Mouse (Mus musculus): ENCODE measurements around the gene Acadsb.
"Not testable (repeated sequence)": the region's sequence is repeated elsewhere in the genome, so short reads cannot be mapped to it uniquely, and the experiment has no call there.

Acadsb gene

GRCm38 (mm10) chr7:131410416-131411058 is at the start of gene Acadsb, which contains the start of gene Ikzf5:
Gene Acadsb (plus strand): TSS chr7:131410601.
Gene Ikzf5 (minus strand): TSS chr7:131410521.
- peak; percentile 97 for DNase-seq (ENCODE audit: extremely low read depth, insufficient read length, low spot score)

DNA sequence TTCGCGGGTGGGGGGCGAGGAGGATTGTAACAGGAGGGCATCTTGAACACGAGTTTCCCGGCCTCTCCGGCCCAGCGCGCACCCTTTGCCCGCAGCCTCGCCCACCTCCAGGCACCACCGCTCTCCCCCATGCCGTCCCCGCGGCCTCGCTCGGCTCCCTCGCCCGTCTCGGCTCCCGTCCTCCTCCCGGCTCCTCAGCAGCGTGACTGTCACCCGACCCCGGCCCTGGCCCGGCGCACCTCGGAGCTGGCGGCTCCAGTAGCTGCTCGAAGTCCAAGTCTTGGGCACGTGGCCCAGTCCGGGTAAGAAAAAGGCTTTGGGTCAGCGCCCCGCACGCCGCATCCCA is 48.2 kb upstream of the Acadsb start:
- no peak for DNase-seq (ENCODE audit: extremely low read depth, insufficient read length, low spot score)

DNA sequence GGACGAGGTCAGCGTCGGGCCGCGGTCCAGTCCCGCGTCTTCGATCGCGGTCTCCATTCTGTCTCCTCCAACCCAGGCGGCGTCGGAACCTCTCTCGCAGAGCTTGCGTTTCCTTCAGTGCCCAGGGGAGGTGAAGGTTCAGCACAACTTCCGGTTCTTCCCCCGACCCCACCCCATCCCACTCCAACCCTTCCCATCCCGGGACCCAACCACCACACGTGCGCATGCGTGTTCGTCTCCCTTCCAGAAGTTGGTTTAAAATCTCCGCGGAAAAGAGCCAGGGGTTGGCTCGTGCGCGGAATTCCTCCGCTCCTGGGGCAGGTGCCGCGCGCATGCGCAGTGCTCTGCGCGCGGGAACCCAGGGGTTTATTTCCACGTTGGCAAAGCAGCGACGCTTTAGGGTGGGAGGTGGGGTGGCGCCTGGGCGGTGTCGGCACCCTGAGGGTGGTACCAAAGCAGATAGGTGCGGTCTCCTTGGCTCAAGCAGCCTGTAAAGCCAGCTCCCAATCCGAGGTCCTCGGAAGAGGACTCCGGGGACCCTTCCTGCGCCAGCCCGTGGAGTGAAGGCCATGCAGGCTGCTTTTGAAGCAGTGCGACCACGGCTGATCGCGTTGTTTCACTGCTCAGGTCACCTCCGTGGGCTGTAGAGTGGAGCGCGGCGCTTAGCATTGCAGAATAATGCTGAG is 47.6 kb upstream of the Acadsb start, which contains the start of gene 2310057M21Rik:
Gene 2310057M21Rik, minus strand, starts transcription at position 145 of the 686 bp plus-strand sequence.
- peak; percentile 93 for DNase-seq (ENCODE audit: extremely low read depth, insufficient read length, low spot score)

GRCm38 (mm10) chr7:131364131-131364530 is 46.3 kb upstream of the Acadsb start:
- DNase-seq (ENCODE audit: extremely low read depth, insufficient read length, low spot score), result no peak

DNA sequence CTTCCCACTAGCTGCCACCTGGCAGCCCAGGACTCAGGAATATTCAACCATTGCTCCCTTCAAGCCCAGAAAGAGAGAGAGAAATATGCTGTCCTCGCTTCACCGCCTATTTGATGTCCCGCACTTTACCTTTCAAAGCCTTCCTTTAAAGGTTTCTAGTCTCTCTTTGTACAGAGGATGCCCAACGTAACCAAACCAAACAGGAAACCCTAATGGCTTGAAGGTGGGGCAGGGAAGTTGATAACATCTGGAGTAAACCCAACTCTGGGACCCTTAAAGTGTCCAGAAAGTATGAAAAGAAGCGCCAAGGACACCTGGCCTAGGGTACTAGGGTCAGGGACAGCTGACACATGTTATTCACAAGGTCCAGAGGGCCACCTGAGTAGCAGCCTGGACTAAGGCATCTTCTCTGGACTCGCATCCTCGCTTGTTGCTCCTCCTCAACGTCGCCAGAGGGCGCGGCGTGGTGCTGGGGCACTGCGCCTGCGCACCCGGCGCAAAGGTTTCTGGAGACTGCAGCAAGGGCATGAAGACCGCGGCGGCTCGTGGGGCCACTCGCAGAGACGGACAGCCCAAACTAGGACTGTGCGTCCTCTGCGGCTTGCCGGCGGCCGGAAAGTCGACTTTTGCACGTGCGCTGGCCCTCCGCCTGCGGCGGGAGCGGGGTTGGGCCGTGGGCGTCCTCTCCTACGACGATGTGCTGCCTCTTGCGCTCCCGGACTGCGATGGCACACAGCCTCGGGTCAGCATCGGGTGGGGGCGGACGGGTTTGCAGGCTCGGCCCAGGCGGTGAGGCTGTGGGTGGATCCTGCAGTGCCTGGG is 39.5 kb upstream of the Acadsb start, which contains the start of gene Pstk:
Gene Pstk, plus strand, starts transcription at position 494 of the 822 bp plus-strand sequence.
- peak; percentile 95 for DNase-seq (ENCODE audit: extremely low read depth, insufficient read length, low spot score)

DNA sequence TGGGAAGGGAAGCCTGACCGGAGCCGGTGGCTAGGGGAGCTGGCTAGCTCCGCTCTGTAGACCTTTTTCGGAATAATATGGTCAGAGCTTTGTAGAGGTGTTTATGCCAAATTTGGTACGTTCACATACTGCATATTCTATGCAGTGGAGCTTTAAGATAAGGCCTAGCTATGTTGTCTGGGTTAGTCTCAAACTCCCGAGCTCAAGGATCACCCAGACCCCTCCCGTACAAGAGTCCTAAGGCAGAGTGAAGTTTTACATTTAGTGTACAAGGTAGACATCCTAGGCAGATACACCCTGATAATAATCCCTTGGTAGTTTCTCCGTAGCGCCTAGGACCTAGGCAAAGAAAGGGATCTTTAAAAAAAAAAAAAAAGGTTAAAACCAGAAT is 38.9 kb upstream of the Acadsb start:
- no peak for DNase-seq (ENCODE audit: extremely low read depth, insufficient read length, low spot score)

DNA sequence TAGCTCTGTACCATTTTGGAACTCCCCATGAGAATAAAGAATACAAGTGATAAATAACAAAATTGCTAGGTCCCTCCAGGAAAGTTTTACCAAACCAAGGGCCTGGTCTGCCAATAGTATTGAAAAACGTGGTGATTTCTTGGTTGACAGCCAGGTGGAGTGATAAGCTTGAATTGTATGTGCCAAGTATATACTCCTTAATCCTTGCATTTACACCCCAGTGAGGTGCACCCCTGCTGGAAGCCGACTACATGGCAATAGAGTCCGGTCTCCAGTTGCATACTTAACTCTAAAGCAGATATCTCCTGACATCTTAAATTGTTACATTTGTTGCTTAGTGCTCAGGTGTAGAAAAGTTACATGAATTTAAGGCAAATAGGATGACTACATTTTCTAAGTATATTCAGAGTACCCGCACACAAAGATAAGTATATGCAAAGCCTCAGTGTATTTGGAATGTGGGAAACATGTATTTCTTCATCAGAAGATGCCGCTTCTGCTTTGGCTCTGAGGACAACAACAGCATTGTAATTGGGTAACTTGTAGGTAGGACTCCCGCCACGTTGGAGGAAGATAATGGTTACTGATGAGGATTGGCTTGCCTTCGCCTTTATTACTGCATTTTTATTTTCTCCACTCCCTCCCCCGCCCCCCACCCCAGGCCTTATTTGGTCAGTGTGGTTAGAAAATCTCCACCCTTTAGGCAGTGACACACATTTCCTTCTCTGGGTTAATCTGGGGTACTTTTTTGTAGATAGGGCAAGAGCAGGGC is 38.3 kb upstream of the Acadsb start:
- DNase-seq (ENCODE audit: extremely low read depth, insufficient read length, low spot score), result no peak

DNA sequence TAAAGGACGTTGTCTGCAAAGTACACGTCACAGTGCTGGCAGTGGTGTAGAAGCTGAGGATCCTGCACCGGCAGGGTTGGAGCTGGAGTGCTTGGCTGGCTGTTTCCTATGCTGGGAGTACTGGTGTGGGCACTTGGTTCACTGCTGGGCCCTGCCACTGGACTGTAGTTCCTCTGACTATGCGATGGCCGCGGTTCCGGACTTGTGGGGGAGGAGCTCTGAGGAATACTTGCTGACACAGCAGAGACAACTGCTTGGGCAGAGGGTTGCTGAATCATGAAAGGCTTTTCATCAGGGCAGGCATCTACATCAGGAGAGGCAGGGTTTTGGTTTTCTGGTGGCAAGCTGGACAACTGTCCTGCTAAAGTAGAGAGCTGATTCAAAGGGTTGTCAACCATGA is 18.6 kb upstream of the Acadsb start:
- DNase-seq (ENCODE audit: extremely low read depth, insufficient read length, low spot score), result not testable (repeated sequence)

DNA sequence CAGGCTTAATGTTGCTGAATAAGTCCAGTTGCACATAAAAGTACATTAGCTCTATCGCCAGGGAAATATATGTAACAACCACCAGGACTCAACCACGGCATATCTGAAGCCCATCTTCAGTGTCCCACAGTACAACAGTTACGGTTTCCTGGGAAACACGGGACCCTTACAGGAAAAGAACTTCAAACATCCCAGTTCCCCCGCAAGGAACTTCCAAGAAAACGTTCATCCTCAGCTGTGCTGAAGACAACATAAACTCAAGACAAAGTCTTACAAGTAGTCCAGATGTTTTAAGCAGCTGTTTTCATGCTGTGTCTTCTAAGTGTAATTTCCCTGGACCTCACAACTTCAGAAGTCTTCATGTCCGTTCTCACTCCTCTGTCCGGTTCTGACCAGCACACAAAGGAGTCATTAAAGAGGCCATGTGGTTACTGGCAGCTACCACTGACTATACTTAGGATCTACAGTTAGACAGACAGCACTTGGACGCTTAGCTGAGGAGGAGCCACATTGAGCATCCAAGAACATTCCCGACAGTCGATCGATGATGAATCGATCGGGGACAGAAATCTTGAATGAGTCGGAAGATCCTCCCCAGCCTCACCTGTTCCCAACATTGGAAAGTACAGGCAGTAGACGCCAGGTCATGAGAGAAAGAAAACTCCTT is 947 bp upstream of the Acadsb start:
- peak; percentile 9 for DNase-seq (ENCODE audit: extremely low read depth, insufficient read length, low spot score)

DNA sequence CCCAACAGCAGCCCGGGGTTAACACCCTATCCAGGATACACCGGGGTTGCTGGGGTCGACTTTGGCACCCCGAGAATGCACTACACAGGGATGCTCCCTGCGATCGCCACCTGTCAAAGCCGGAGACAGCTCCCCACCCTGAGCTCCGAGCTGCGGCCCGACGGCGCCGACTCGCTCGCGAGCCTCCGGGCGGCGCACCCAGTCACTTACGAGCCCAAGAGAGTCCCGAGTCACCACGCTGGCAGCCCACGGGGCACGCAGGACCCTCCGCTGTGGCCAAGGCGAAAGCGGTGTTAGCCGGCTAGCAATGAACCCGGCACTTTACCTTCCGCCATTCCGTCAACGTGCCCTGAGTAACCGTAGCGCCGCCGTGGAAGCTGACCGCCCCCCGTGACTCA is 414 bp upstream of the Acadsb start:
- DNase-seq (ENCODE audit: extremely low read depth, insufficient read length, low spot score), result no peak

- DNase-seq (ENCODE audit: extremely low read depth, insufficient read length, low spot score), result peak; percentile 13
Measured at GRCm38 (mm10) chr7:131411221-131411940, 980 bp downstream of the Acadsb start.

GRCm38 (mm10) chr7:131411941-131412270 is 1.5 kb downstream of the Acadsb start:
- DNase-seq (ENCODE audit: extremely low read depth, insufficient read length, low spot score), result no peak

DNA sequence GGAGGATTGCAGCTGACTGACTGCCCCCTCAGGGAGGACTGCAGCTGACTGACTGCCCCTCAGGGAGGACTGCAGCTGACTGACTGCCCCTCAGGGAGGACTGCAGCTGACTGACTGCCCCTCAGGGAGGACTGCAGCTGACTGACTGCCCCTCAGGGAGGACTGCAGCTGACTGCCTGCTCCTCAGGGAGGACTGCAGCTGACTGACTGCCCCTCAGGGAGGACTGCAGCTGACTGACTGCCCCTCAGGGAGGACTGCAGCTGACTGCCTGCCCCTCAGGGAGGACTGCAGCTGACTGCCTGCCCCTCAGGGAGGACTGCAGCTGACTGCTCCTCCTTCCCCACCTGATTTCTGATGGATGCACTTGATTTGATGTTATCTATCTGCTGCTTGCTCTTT is 6.3 kb downstream of the Acadsb start:
- DNase-seq (ENCODE audit: extremely low read depth, insufficient read length, low spot score), result not testable (repeated sequence)

DNA sequence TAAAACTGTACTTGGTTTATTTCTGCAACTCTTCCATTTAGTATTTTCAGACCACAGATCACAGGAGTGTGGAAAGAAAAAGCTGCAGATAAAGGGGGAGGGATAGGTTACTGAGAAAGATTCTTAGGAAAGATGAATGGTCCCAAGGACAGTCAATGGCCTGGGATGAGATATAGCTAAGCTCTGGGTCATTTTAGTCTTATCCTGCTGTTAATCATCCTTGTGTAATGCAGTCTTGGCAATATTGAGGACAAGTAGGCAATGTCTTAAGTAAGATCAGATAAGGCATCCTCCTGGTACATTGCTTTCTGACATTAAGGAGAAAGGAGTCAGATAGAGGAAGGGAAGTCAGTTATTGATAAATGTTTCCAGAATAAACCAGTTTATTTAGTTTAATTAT is 7.2 kb downstream of the Acadsb start:
- DNase-seq (ENCODE audit: extremely low read depth, insufficient read length, low spot score), result no peak

DNA sequence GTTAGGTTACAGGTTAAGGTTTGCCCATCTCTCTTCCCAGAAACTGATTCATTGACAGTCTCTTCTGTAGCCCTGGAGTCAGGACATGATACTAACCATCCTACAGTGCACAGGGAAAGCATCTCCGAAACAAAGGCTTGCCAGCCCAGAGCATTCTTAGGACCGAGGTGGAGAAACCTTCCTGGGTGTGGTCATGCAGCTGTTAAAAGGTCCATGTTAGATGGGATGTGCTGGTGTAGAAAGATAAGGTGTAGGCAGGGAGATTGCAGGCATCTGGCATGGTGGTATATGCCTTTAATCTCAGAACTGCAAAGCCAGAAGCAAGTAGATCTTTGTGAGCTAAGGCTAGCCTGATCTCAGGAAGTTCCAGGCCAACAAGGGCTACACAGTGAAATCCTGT is 14.5 kb downstream of the Acadsb start:
- DNase-seq (ENCODE audit: extremely low read depth, insufficient read length, low spot score), result no peak

- DNase-seq (ENCODE audit: extremely low read depth, insufficient read length, low spot score), result no peak
Measured at GRCm38 (mm10) chr7:131427331-131427730, 16.9 kb downstream of the Acadsb start.

- DNase-seq (ENCODE audit: extremely low read depth, insufficient read length, low spot score), result no peak
Measured at GRCm38 (mm10) chr7:131432244-131432643, 21.8 kb downstream of the Acadsb start.

- no peak for DNase-seq (ENCODE audit: extremely low read depth, insufficient read length, low spot score)
Measured at GRCm38 (mm10) chr7:131434276-131434675, 23.9 kb downstream of the Acadsb start.

DNA sequence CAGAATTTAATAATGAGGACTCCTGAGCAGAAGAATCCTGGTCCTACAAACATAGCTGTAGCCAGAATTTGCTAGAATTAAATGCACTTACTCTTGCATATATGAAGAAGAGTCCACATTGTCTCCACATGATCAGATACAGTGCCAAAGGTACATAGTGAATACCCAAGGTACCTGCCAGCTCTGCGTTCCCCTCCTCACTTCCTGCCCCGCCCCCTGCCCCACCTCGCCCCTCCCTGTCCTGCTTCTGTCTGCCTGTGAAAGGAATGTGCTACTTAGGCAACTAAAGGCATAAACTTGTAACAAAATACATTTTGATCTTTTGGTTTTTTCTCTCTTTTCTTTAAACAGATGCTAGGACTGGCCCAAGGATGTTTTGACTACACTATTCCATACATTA is 26.6 kb downstream of the Acadsb start:
- no peak for DNase-seq (ENCODE audit: extremely low read depth, insufficient read length, low spot score)

GRCm38 (mm10) chr7:131456714-131457113 is 46.3 kb downstream of the Acadsb start:
- DNase-seq (ENCODE audit: extremely low read depth, insufficient read length, low spot score), result no peak
